12 mouse cellular contexts compared by ENCODE assay signal in genomic region chr13:93231016-93231415, GRCm38 (mm10). TPM values are rescaled to one million over a fixed set of nuclear protein-coding genes. Genes with fewer than 3 reads are reported as not detected.
A peak's percentile ranks its signal among the peaks of the same experiment; 100 is the strongest.
DNase-seq lines count a peak whose midpoint lies in the region; ATAC-seq and TF ChIP-seq lines count a peak whose summit lies in the region.
"Had no signal": no experiment of that assay in that cellular context is flagged by ENCODE, and none has a peak within 500 bp of the region (broad histone marks: within the 10 kb centered on the region; RNA-seq: fewer than 3 reads in every experiment).

No protein-coding gene starts in this region.

- H3K27me3 ChIP-seq in kidney, postnatal 0 days (ENCODE audit: insufficient read depth, low read length) = no peaks in the 10 kb centered on the region
- no peaks in the 10 kb centered on the region for H3K27me3 ChIP-seq in kidney, embryonic 15.5 days
- no peaks in the 10 kb centered on the region for H3K27me3 ChIP-seq in hindbrain, embryonic 11.5 days (ENCODE audit: control insufficient read depth, insufficient read depth, low read length)
- H3K27me3 ChIP-seq: limb, embryonic 12.5 days had no signal

- WGBS in kidney, postnatal 0 days = 44% methylated on average over 4 of the region's 4 CpGs
- WGBS in kidney, embryonic 15.5 days = 48% methylated on average over 4 of the region's 4 CpGs
- 77% methylated on average over 4 of the region's 4 CpGs for WGBS in hindbrain, embryonic 11.5 days

- H3K9me3 ChIP-seq in kidney, postnatal 0 days (replicated peaks; ENCODE audit: low read length) = no peaks in the 10 kb centered on the region
- H3K9me3 ChIP-seq in kidney, embryonic 15.5 days (replicated peaks) = no peaks in the 10 kb centered on the region
- H3K9me3 ChIP-seq in hindbrain, embryonic 11.5 days (ENCODE audit: control insufficient read depth, low read length) = no peaks in the 10 kb centered on the region
- H3K9me3 ChIP-seq: limb, embryonic 12.5 days had no signal

- H3K27ac ChIP-seq in kidney, postnatal 0 days = no peak overlapping the region
- H3K27ac ChIP-seq in kidney, embryonic 15.5 days = no peak overlapping the region
- no peak overlapping the region for H3K27ac ChIP-seq in hindbrain, embryonic 11.5 days (ENCODE audit: low read depth, low read length)
- H3K27ac ChIP-seq: limb, embryonic 12.5 days had no signal

- no peak for ATAC-seq in kidney, postnatal 0 days (replicated peaks; ENCODE audit: low FRiP score, low read depth)
- ATAC-seq in kidney, embryonic 15.5 days (replicated peaks; ENCODE audit: low FRiP score) = no peak
- peak; percentile 99 for ATAC-seq in granulocyte monocyte progenitor cell, adult 5-6 weeks (replicated peaks; ENCODE audit: poor library complexity, severe bottlenecking)
- ATAC-seq in hindbrain, embryonic 11.5 days (ENCODE audit: low FRiP score) = no peak

- no peaks in the 10 kb centered on the region for H3K36me3 ChIP-seq in kidney, postnatal 0 days (ENCODE audit: insufficient read depth, low read length)
- no peaks in the 10 kb centered on the region for H3K36me3 ChIP-seq in kidney, embryonic 15.5 days
- no peaks in the 10 kb centered on the region for H3K36me3 ChIP-seq in hindbrain, embryonic 11.5 days (ENCODE audit: control insufficient read depth, insufficient read depth, low read length)
- H3K36me3 ChIP-seq: limb, embryonic 12.5 days had no signal

- no peak for TF ChIP-seq CTCF in kidney, postnatal 0 days (IDR thresholded peaks at IDR 0.05; ENCODE audit: low read depth)

- peak; percentile 26 for DNase-seq in kidney, postnatal 0 days (ENCODE audit: low spot score)
- peak; percentile 30 for DNase-seq in brain, adult 2 months (ENCODE audit: low read depth, low spot score)
- DNase-seq in lung, postnatal 36 days = peak; percentile 61
- DNase-seq in hindbrain, embryonic 11.5 days (ENCODE audit: low spot score) = no peak
- DNase-seq in spleen, postnatal 14 days (ENCODE audit: low spot score in 2 of 2) = no peak
- no peak for DNase-seq in cerebellum, postnatal 25 days
- DNase-seq: right cerebral cortex, postnatal 25 days; thymus, postnatal 36 days had no signal

- no peak overlapping the region for H3K9ac ChIP-seq in kidney, postnatal 0 days (ENCODE audit: low read depth, low read length)
- no peak overlapping the region for H3K9ac ChIP-seq in kidney, embryonic 15.5 days
- no peak overlapping the region for H3K9ac ChIP-seq in hindbrain, embryonic 11.5 days (ENCODE audit: low read depth, low read length)
- H3K9ac ChIP-seq: limb, embryonic 12.5 days had no signal

- H3K4me1 ChIP-seq in kidney, postnatal 0 days (replicated peaks; ENCODE audit: insufficient read depth, low read length) = no peaks in the 10 kb centered on the region
- no peaks in the 10 kb centered on the region for H3K4me1 ChIP-seq in kidney, embryonic 15.5 days
- H3K4me1 ChIP-seq in hindbrain, embryonic 11.5 days (replicated peaks; ENCODE audit: control insufficient read depth, insufficient read depth, low read length) = no peaks in the 10 kb centered on the region
- H3K4me1 ChIP-seq: limb, embryonic 12.5 days had no signal

- no peak overlapping the region for H3K4me2 ChIP-seq in kidney, postnatal 0 days (ENCODE audit: low read length)
- H3K4me2 ChIP-seq in kidney, embryonic 15.5 days = no peak overlapping the region
- no peak overlapping the region for H3K4me2 ChIP-seq in hindbrain, embryonic 11.5 days (replicated peaks; ENCODE audit: low read depth, low read length)
- H3K4me2 ChIP-seq: limb, embryonic 12.5 days had no signal

- no peak overlapping the region for H3K4me3 ChIP-seq in kidney, postnatal 0 days (replicated peaks; ENCODE audit: low read depth, low read length)
- H3K4me3 ChIP-seq in kidney, embryonic 15.5 days (replicated peaks) = no peak overlapping the region
- no peak overlapping the region for H3K4me3 ChIP-seq in hindbrain, embryonic 11.5 days (ENCODE audit: low read depth, low read length)
- H3K4me3 ChIP-seq: limb, embryonic 12.5 days; myocyte had no signal

RNA-seq across cellular contexts. Expression of gene Tent2, which starts 38.8 kb away (rescaled TPM):
- 46.6 and 48.4 TPM in 2 replicates for polyA plus RNA-seq in kidney, postnatal 0 days (2015; fragmentation: Nextera tagmentation; extraction: Ambion mirVana)
- polyA plus RNA-seq in kidney, embryonic 15.5 days (2015; fragmentation: Nextera tagmentation; extraction: Ambion mirVana) = 60.0 and 68.7 TPM in 2 replicates
- 89.4 and 91.3 TPM in 2 replicates for total RNA-seq in granulocyte monocyte progenitor cell, adult 5-6 weeks (2014; fragmentation: Nextera tagmentation)
- total RNA-seq in granulocyte monocyte progenitor cell, adult 5-6 weeks (2017) = 41.5 and 50.1 TPM in 2 replicates
- polyA plus RNA-seq in hindbrain, embryonic 11.5 days (2014; fragmentation: Nextera tagmentation; extraction: Ambion mirVana) = 80.3 and 81.0 TPM in 2 replicates

Comparison
In these comparisons a context has a peak if more than half of its experiments do, and no peak if none do; other contexts are left out.
1. DNase-seq: peak in kidney, postnatal 0 days (single experiment), brain, adult 2 months (single experiment) and lung, postnatal 36 days (single experiment); none in hindbrain, embryonic 11.5 days (single experiment), spleen, postnatal 14 days (0 of 2) and cerebellum, postnatal 25 days (0 of 2).